Mouse (Mus musculus): ENCODE measurements at regions not wholly inside any gene's neighbourhood (a gene's known extent, or its start where the extent isn't known, plus 50 kb on each side); places are given as distances from the start of the nearest gene placed in this dataset.
"Not testable (repeated sequence)": the region's sequence is repeated elsewhere in the genome, so short reads cannot be mapped to it uniquely, and the experiment has no call there.

DNA sequence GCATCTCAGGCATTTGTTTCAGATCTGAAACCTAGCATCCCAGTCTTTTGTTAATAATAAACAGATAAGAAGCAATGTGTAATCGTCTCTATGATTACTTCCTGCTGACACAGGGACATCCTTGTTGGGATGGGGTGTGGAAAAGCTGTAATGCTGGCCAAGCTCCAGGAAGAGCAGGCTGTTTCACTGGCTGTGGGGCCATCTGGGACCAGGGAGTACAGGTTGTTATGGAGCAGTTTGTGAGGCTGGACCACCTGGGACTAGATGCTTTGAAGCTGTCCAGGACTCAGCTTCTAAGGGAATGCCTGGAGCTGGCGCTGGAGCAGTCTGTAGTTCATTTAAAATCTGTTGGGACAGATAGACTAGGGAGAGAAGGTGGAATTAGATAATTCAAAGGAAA lies 361.5 kb downstream of the Fut8 start:
- H3K4me3 ChIP-seq (ENCODE audit: low read length), result no peak overlapping the region
- H3K4me2 ChIP-seq (ENCODE audit: low read depth, low read length), result no peak overlapping the region
- no peak for ATAC-seq
- no peak overlapping the region for H3K9ac ChIP-seq (ENCODE audit: low read depth, low read length)
- H3K9me3 ChIP-seq (ENCODE audit: control insufficient read depth, low read length), result no peaks in the 10 kb centered on the region
- H3K27me3 ChIP-seq (replicated peaks; ENCODE audit: control insufficient read depth, insufficient read depth, low read length), result no peaks in the 10 kb centered on the region
- no peaks in the 10 kb centered on the region for H3K36me3 ChIP-seq (ENCODE audit: control insufficient read depth, insufficient read depth, low read length)
- 32% methylated on average over 2 of the region's 2 CpGs for WGBS
- H3K4me1 ChIP-seq (ENCODE audit: control insufficient read depth, insufficient read depth, low read length), result peaks cover 4% of the 10 kb centered on the region
- H3K27ac ChIP-seq (ENCODE audit: low read length), result no peak overlapping the region

GRCm38 (mm10) chr12:77603832-77604501 lies 366.0 kb downstream of the Fut8 start:
- Histone ChIP-seq H3K4me1 (ENCODE audit: control insufficient read depth, insufficient read depth, low read length) (peaks cover 2% of the 10 kb centered on the region; the same call in 1 of the 2 replicates), H3K27me3 (replicated peaks; ENCODE audit: control insufficient read depth, insufficient read depth, low read length) (no peaks in the 10 kb centered on the region), H3K27ac (ENCODE audit: low read length) (no peak overlapping the region), H3K9me3 (ENCODE audit: control insufficient read depth, low read length) (no peaks in the 10 kb centered on the region), H3K4me3 (ENCODE audit: low read length) (no peak overlapping the region), H3K4me2 (ENCODE audit: low read depth, low read length) (no peak overlapping the region), H3K9ac (ENCODE audit: low read depth, low read length) (no peak overlapping the region), H3K36me3 (ENCODE audit: control insufficient read depth, insufficient read depth, low read length) (no peaks in the 10 kb centered on the region)
- no peak for ATAC-seq
- WGBS, result 84% methylated on average over 12 of the region's 12 CpGs

DNA sequence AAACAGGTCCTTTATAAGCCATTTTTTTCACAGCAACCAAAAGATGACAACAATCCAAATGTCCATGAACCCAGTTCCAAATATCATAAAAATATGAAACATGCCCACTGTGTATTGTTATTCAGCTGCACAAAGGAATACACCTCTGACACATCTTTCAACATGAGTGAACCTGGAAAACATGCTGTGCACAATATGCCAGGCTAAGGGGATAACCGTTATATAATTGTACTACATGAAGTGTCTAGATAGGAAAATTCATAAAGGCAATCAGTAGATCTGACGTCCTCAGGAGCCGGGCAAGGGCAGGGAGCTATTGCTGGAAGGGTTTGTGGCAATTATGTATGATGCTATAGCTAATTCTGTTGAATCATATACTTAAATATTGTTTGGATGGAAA lies 379.6 kb downstream of the Fut8 start:
- H3K36me3 ChIP-seq (ENCODE audit: control insufficient read depth, insufficient read depth, low read length), result no peaks in the 10 kb centered on the region
- no peak overlapping the region for H3K27ac ChIP-seq (ENCODE audit: low read length)
- no peak overlapping the region for H3K9ac ChIP-seq (ENCODE audit: low read depth, low read length)
- no peak overlapping the region for H3K4me2 ChIP-seq (ENCODE audit: low read depth, low read length)
- no peak overlapping the region for H3K4me3 ChIP-seq (ENCODE audit: low read length)
- H3K4me1 ChIP-seq (ENCODE audit: control insufficient read depth, insufficient read depth, low read length), result no peaks in the 10 kb centered on the region
- WGBS, result 90% methylated on average over 3 of the region's 3 CpGs
- ATAC-seq, result no peak
- H3K9me3 ChIP-seq (ENCODE audit: control insufficient read depth, low read length), result no peaks in the 10 kb centered on the region
- H3K27me3 ChIP-seq (replicated peaks; ENCODE audit: control insufficient read depth, insufficient read depth, low read length), result no peaks in the 10 kb centered on the region

GRCm38 (mm10) chr12:77622243-77622642 lies 384.3 kb downstream of the Fut8 start:
- Histone ChIP-seq H3K36me3 (ENCODE audit: control insufficient read depth, insufficient read depth, low read length) (no peaks in the 10 kb centered on the region), H3K4me3 (ENCODE audit: low read length) (no peak overlapping the region), H3K4me1 (ENCODE audit: control insufficient read depth, insufficient read depth, low read length) (no peaks in the 10 kb centered on the region), H3K4me2 (ENCODE audit: low read depth, low read length) (no peak overlapping the region), H3K27ac (ENCODE audit: low read length) (no peak overlapping the region), H3K9ac (ENCODE audit: low read depth, low read length) (no peak overlapping the region), H3K27me3 (replicated peaks; ENCODE audit: control insufficient read depth, insufficient read depth, low read length) (no peaks in the 10 kb centered on the region), H3K9me3 (ENCODE audit: control insufficient read depth, low read length) (no peaks in the 10 kb centered on the region)
- no peak for ATAC-seq

DNA sequence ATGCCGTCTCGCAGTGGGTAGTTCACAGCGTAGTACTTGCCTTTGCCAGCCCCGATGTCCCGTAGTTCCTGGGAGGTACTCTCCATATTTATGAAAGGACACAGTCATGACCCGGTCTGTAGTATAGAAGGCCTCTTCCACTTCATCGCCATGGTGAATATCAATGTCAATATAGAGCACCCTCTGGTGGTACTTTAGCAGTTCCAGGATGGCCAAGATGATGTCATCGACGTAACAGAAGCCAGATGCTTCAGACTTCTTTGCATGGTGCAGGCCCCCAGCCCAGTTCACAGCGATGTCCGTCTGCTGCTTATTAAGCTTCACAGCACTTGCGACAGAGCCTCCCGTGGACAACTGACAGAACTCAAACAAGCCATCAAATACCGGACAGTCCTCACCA lies 386.4 kb downstream of the Fut8 start:
- not testable (repeated sequence) for H3K4me2 ChIP-seq (ENCODE audit: low read depth, low read length); H3K36me3 ChIP-seq (ENCODE audit: control insufficient read depth, insufficient read depth, low read length); H3K27me3 ChIP-seq (replicated peaks; ENCODE audit: control insufficient read depth, insufficient read depth, low read length); H3K27ac ChIP-seq (ENCODE audit: low read length); H3K9me3 ChIP-seq (ENCODE audit: control insufficient read depth, low read length); ATAC-seq; H3K4me1 ChIP-seq (ENCODE audit: control insufficient read depth, insufficient read depth, low read length); H3K4me3 ChIP-seq (ENCODE audit: low read length); H3K9ac ChIP-seq (ENCODE audit: low read depth, low read length)
- WGBS, result 85% methylated on average over 14 of the region's 14 CpGs

- Histone ChIP-seq H3K9ac (ENCODE audit: low read depth, low read length) (no peak overlapping the region), H3K27ac (ENCODE audit: low read length) (no peak overlapping the region), H3K27me3 (replicated peaks; ENCODE audit: control insufficient read depth, insufficient read depth, low read length) (no peaks in the 10 kb centered on the region), H3K4me1 (ENCODE audit: control insufficient read depth, insufficient read depth, low read length) (no peaks in the 10 kb centered on the region), H3K9me3 (ENCODE audit: control insufficient read depth, low read length) (no peaks in the 10 kb centered on the region), H3K36me3 (ENCODE audit: control insufficient read depth, insufficient read depth, low read length) (no peaks in the 10 kb centered on the region), H3K4me3 (ENCODE audit: low read length) (no peak overlapping the region), H3K4me2 (ENCODE audit: low read depth, low read length) (no peak overlapping the region)
- ATAC-seq, result no peak
Observed at GRCm38 (mm10) chr12:77628358-77628850, 390.5 kb downstream of the Fut8 start.

DNA sequence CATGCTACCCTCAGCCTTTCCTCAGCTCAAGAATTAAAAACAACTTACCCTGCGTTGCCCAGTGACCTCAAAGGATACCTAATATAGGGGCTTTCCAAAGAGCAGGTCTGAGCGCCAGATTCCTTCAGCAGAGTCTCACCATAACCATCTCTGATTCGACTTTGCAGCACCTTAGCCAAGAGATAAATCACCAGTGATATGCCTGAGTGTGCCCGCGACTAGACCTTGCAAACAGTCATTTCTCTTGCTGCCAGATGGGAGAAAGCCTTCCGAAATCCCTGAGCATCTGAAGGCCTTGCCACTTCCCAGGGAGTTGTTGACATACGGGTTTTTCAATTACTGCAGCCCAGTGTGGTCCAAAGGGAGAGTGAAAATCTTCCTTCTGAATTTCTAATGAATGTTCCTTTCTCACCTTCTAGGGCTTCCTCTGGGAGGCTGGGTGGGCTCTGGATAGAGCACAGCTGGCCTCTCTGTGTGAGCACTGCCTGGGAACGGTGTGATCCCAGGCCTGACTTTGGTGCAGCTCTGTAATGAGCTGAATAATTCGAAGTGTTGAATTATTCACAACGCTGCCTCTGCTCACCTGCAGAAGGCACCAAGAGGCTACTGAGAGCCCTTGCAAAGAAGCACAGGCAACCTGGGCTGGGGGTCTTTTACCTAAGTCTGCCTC lies 396.2 kb downstream of the Fut8 start:
- Histone ChIP-seq H3K27ac (ENCODE audit: low read length) (no peak overlapping the region), H3K36me3 (ENCODE audit: control insufficient read depth, insufficient read depth, low read length) (no peaks in the 10 kb centered on the region), H3K9ac (ENCODE audit: low read depth, low read length) (no peak overlapping the region), H3K4me3 (ENCODE audit: low read length) (no peak overlapping the region), H3K9me3 (ENCODE audit: control insufficient read depth, low read length) (no peaks in the 10 kb centered on the region), H3K27me3 (replicated peaks; ENCODE audit: control insufficient read depth, insufficient read depth, low read length) (0 out of 2 replicates have a peak, but pooled peaks cover 2% of the 10 kb centered on the region), H3K4me1 (ENCODE audit: control insufficient read depth, insufficient read depth, low read length) (no peaks in the 10 kb centered on the region; the same call in 1 of the 2 replicates), H3K4me2 (ENCODE audit: low read depth, low read length) (no peak overlapping the region)
- no peak for ATAC-seq
- WGBS, result 32% methylated on average over 10 of the region's 10 CpGs

DNA sequence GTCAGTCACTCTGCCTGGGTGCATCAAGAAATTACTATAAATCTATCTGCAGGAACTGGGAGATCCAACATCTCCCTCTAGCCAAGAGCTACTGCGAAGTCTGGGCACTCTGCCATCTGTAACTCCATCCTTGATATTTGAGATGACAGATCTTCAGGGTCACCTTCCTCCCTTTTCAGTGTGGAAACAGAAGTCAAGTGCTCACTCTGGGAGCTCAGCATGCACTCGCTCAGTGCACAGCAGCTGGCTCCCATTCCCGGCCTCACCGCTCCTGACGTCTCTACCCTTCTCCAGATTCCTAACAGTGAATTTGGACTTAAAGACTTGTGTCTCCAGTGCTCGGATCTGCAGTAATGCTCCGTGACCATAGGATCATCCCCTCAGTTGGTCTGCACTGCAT lies 400.3 kb downstream of the Fut8 start:
- H3K36me3 ChIP-seq (ENCODE audit: control insufficient read depth, insufficient read depth, low read length), result no peaks in the 10 kb centered on the region
- 59% methylated on average over 7 of the region's 7 CpGs for WGBS
- ATAC-seq, result no peak

DNA sequence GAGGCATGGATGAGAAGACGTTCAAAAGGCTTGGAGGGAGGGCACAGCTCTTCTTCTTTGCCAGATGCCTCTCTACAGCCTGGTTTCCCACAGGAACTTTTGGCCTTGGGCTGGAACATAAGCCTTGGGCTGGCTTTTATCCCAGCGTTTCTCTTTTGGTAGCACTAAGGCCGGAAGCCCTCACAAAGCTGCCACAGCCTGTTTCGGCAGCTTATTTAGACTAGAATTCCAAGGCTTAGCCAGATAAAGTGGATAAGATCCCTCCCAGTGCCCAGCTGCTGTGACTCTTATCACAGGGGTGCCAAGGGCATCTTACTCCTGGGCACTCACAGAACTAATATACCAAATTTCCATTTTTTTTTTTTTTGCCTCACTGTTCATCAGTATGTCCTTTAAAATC lies 404.4 kb downstream of the Fut8 start:
- Histone ChIP-seq H3K4me1 (ENCODE audit: control insufficient read depth, insufficient read depth, low read length) (no peaks in the 10 kb centered on the region; the same call in 1 of the 2 replicates), H3K27me3 (replicated peaks; ENCODE audit: control insufficient read depth, insufficient read depth, low read length) (no peaks in the 10 kb centered on the region), H3K9ac (ENCODE audit: low read depth, low read length) (no peak overlapping the region), H3K4me2 (ENCODE audit: low read depth, low read length) (no peak overlapping the region), H3K9me3 (ENCODE audit: control insufficient read depth, low read length) (no peaks in the 10 kb centered on the region), H3K36me3 (ENCODE audit: control insufficient read depth, insufficient read depth, low read length) (no peaks in the 10 kb centered on the region), H3K27ac (ENCODE audit: low read length) (no peak overlapping the region), H3K4me3 (ENCODE audit: low read length) (no peak overlapping the region)
- ATAC-seq, result no peak
- WGBS, result 56% methylated on average over 4 of the region's 4 CpGs

More for the DNA sequence above, 400.3 kb downstream of the Fut8 start:
- 0 out of 2 replicates have a peak, but pooled peaks cover 2% of the 10 kb centered on the region for H3K27me3 ChIP-seq (replicated peaks; ENCODE audit: control insufficient read depth, insufficient read depth, low read length)
- H3K4me3 ChIP-seq (ENCODE audit: low read length), result no peak overlapping the region
- no peak overlapping the region for H3K9ac ChIP-seq (ENCODE audit: low read depth, low read length)
- H3K9me3 ChIP-seq (ENCODE audit: control insufficient read depth, low read length), result no peaks in the 10 kb centered on the region
- H3K27ac ChIP-seq (ENCODE audit: low read length), result no peak overlapping the region
- no peak overlapping the region for H3K4me2 ChIP-seq (ENCODE audit: low read depth, low read length)
- H3K4me1 ChIP-seq (ENCODE audit: control insufficient read depth, insufficient read depth, low read length), result no peaks in the 10 kb centered on the region; the same call in 1 of the 2 replicates
